Mouse (Mus musculus): ENCODE data around the gene Zfp697.
A peak's percentile ranks its signal among the peaks of the same experiment; 100 is the strongest.
"Not testable (repeated sequence)": the region's sequence is repeated elsewhere in the genome, so short reads cannot be mapped to it uniquely, and the experiment has no call there.

Gene Zfp697

DNA sequence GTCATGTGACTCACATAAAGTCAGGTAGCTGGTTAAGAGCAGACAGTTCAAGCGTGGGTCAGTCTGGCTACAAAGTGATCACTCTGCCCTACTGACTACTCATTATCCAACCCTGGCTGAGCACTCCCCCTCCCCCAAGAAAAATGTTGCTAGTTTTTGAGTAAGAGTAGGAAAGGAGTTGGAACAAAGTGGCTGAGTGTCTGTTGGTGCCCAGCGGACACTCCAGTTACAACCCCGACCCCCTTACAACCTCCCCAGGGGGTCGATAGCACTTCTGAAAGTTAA, 37.5 kb downstream of the Zfp697 start:
- DNase-seq (ENCODE audit: low read depth) = no peak

GRCm38 (mm10) chr3:98422926-98423325, 40.7 kb downstream of the Zfp697 start:
- DNase-seq (ENCODE audit: low read depth) = no peak

DNA sequence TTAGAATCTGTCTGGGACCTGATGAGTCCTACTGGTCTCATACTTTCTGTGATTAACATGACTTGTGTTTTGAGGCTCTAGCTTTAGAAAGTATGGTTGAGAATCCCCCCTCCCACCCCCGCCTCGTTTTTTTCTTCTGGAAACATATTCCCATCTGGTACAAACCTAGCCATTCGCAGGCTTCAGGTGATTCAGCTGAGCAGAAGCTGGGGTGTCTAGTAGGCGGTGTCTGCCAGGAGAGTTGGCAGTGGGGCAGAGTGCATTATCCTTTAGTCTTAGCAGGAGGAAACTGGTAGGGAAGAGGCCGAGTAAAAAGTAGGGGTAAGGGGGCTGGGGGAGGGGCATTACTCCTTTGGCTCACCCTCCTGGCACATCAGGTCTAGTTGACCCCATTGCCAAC, 44.5 kb downstream of the Zfp697 start:
- no peak for DNase-seq (ENCODE audit: low read depth)

DNA sequence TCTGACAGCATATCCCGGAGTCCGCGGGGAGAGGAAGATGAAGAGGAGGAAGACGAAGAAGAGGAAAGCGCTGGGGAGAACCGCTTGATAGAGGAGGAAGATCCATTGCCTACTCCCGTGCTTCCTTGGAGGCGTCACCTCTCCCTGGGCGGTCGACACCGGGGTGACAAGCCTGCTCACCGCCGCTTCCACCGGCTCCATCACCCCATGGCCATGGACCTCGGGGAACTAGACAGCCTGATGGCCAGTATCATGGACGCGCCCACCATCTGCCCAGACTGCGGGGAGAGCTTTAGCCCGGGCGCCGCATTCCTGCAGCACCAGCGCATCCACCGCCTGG, 45.0 kb downstream of the Zfp697 start:
- no peak for DNase-seq (ENCODE audit: low read depth)

DNA sequence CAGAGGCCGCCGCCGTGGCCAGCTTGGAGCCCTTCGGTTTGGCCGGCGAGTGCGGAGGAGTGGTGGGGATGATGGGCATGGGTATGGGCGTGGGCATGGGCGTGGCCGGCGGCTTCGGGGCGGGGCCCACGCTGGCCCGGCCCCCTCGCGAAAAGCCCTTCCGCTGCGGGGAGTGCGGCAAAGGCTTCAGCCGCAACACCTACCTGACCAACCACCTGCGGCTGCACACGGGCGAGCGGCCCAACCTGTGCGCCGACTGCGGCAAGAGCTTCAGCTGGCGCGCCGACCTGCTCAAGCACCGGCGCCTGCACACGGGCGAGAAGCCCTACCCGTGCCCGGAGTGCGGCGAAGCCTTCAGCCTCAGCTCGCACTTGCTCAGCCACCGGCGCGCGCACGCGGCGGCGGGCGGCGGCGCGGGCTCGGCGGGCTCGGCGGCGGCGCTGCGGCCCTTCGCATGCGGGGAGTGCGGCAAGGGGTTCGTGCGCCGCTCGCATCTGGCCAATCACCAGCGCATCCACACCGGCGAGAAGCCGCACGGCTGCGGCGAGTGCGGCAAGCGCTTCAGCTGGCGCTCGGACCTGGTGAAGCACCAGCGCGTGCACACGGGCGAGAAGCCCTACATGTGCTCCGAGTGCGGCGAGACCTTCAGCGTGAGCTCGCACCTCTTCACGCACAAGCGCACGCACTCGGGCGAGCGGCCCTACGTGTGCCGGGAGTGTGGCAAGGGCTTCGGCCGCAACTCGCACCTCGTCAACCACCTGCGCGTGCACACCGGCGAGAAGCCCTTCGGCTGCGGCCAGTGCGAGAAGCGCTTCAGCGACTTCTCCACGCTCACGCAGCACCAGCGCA, 45.6 kb downstream of the Zfp697 start:
- DNase-seq (ENCODE audit: low read depth) = peak; percentile 69

GRCm38 (mm10) chr3:98428449-98428775, 46.2 kb downstream of the Zfp697 start:
- DNase-seq (ENCODE audit: low read depth) = no peak

- no peak for DNase-seq (ENCODE audit: low read depth)
These were observed 46.8 kb downstream of the Zfp697 start for GRCm38 (mm10) chr3:98428928-98429525.

GRCm38 (mm10) chr3:98434088-98434816, 52.0 kb downstream of the Zfp697 start:
- DNase-seq (ENCODE audit: low read depth) = no peak

- no peak for DNase-seq (ENCODE audit: low read depth)
These were observed 52.8 kb downstream of the Zfp697 start for GRCm38 (mm10) chr3:98435030-98435429.

- not testable (repeated sequence) for DNase-seq (ENCODE audit: low read depth)
These were observed 60.0 kb downstream of the Zfp697 start for GRCm38 (mm10) chr3:98442245-98442644.

DNA sequence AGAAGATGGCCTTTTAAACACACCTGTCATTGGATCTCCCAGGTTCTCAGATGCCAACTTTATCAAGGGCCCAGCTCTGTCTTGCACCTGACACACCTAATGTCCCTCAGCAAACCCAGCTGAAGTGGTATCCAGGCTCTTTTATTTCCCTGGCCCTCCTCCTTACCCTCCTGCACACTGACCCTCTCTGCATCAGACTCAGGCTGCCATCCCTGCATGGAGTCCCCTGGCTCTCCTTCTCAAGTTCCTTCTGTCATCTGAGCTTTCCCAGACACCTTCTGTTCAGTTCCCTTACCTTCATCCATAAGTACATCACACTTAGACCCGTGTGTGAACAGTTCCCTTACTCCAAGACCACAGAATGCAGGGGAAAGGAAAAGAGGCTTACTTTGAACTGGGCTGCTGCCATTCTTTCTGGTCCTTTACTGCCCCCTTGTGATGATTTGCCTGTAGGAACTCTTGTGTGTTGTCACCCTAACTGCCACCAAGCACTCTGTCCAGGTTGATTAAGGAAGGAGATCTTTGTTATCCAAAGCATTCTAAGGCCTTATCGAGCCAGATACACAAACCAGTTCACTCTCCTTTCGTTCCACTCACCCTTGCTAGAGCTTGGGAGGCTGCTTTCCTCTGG, 61.0 kb downstream of the Zfp697 start:
- DNase-seq (ENCODE audit: low read depth) = not testable (repeated sequence)

- not testable (repeated sequence) for DNase-seq (ENCODE audit: low read depth)
These were observed 61.7 kb downstream of the Zfp697 start for GRCm38 (mm10) chr3:98443924-98444323.

DNA sequence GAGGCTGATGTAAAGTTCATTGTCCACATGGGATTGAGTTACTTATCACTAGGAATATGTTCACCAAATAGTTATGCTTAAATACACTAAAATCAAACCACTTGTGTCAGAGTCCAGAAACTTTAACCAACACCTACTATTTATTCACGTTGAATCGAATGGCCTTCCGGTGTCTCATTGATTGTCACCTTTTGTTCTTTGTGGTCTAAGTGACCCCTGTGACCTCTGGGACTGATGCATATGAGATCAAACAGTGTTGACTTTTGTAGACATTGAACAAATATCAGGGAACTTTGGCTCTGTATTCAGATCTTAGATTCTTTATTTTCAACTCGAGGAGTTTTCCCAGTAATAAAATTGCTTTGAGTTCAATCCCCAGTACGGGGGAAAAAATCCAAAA, 71.5 kb downstream of the Zfp697 start:
- DNase-seq (ENCODE audit: low read depth) = not testable (repeated sequence)

DNA sequence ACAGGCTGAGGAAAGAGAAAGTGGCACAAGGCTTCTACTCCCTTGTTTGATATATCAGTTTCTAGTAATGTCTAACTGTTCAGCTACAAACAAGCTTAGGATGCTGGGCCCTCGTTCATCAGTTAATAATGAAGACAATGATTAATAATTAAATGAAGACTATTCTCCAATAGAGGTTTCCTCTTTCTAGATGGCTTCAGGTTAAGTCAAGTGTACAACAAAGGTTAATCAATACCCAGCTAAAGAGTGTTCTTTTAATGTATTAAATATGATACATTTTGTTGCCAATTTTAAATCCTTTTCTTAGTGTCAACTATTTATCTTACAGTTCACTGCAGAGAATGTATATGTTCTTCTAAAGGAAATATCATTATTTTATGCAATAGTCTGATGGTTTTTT, 74.8 kb downstream of the Zfp697 start, which contains the start of gene Gm4450:
Gm4450 (minus strand) TSS at position 101 of the 400 bp plus-strand sequence.
- DNase-seq (ENCODE audit: low read depth) = not testable (repeated sequence)

DNA sequence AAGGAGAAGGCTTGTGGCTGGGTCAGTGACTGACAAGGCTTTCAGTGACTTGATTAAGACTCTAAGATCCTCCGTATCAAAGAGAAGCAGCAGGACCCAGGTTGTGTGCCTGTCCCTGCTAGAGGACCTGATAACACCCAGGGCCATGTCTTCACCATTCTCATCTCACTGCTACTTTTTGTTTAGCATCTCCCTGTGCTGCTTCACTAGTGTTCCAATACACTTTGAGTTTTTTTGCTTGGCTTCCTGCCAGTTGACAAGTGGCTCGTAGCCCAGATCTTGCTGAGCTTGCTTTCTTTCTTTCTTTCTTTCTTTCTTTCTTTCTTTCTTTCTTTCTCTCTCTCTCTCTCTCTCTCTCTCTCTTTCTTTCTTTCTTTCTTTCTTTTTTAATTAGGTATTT, 87.1 kb downstream of the Zfp697 start:
- not testable (repeated sequence) for DNase-seq (ENCODE audit: low read depth)

GRCm38 (mm10) chr3:98471057-98471456, 88.8 kb downstream of the Zfp697 start:
- not testable (repeated sequence) for DNase-seq (ENCODE audit: low read depth)

GRCm38 (mm10) chr3:98471499-98471898, 89.2 kb downstream of the Zfp697 start:
- not testable (repeated sequence) for DNase-seq (ENCODE audit: low read depth)

DNA sequence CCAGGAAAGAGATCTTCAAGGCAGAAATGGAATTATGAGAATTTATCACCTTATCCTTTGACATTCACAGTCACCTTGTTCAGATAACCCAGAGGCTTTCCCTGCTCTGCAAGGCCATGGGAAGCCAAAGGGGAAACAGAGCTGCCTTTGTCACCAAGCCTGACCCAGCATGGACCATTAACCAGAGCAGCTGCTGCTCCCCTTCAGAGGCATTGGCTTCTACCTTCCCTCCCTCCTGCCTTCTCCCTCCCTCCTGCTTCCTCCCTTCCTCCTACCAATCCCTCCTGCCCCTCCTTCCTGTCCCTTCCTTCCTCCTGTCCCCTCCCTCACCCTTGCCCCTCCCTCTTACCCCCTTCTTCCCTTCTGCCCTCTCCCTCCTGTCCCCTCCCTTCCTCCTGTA, 111.9 kb downstream of the Zfp697 start:
- DNase-seq (ENCODE audit: low read depth) = not testable (repeated sequence)

- not testable (repeated sequence) for DNase-seq (ENCODE audit: low read depth)
These were observed 112.8 kb downstream of the Zfp697 start for GRCm38 (mm10) chr3:98495055-98495454.

DNA sequence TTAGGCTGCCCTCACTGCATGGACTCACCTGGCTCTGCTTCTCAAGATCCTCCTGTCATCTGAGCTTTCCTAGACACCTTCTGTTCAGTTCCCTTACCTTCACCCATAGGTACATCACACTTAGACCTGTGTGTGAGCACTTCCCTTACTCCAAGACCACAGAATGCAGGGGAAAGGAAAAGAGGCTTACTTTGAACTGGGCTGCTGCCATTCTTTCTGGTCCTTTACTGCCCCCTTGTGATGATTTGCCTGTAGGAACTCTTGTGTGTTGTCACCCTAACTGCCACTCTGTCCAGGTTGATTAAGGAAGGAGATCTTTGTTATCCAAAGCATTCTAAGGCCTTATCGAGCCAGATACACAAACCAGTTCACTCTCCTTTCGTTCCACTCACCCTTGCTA, 114.5 kb downstream of the Zfp697 start:
- DNase-seq (ENCODE audit: low read depth) = not testable (repeated sequence)

GRCm38 (mm10) chr3:98497401-98497800, 115.1 kb downstream of the Zfp697 start:
- not testable (repeated sequence) for DNase-seq (ENCODE audit: low read depth)

GRCm38 (mm10) chr3:98507229-98507628, 125.0 kb downstream of the Zfp697 start:
- DNase-seq (ENCODE audit: low read depth) = not testable (repeated sequence)

- DNase-seq (ENCODE audit: low read depth) = not testable (repeated sequence)
These were observed 128.2 kb downstream of the Zfp697 start, which contains the start of gene Hsd3b4 for GRCm38 (mm10) chr3:98510414-98510813. Gene Hsd3b4 (minus strand): TSS chr3:98510514.
